Mouse (Mus musculus) stomach, postnatal 0 days (tissue): Measurements from ENCODE around the gene Gm49368.

Experiments
- CTCF ChIP-seq: IDR thresholded peaks from 2 replicates; pipeline ENCODE4 v1.5.1; 2016; ENCODE audit warnings: antibody characterized with exemption, low read depth, mild to moderate bottlenecking, moderate library complexity
- EP300 ChIP-seq: optimal IDR thresholded peaks from 2 replicates; pipeline ENCODE3; 2016; ENCODE audit warnings: antibody characterized with exemption

GRCm38 (mm10) chr7:128023565-128023964, 38.9 kb upstream of the Gm49368 start:
- TF ChIP-seq CTCF: no peak
- no peak for TF ChIP-seq EP300
